Mouse (Mus musculus) monocyte, adult 2 months (primary cell): Measurements from ENCODE around the gene Gm49403.
A peak's percentile ranks its signal among the peaks of the same experiment; 100 is the strongest.

Source experiments
- DNase-seq, 2 experiments: peaks; one replicate each; pipeline ENCODE4 v3.0.0; 2022; ENCODE audit warnings: low spot score in 2 of 2, low read depth in 1 of 2

The Gm49403 gene

GRCm38 (mm10) chr19:8908531-8908930 lies 24.8 kb downstream of the Gm49403 start:
- DNase-seq = no peak

DNA sequence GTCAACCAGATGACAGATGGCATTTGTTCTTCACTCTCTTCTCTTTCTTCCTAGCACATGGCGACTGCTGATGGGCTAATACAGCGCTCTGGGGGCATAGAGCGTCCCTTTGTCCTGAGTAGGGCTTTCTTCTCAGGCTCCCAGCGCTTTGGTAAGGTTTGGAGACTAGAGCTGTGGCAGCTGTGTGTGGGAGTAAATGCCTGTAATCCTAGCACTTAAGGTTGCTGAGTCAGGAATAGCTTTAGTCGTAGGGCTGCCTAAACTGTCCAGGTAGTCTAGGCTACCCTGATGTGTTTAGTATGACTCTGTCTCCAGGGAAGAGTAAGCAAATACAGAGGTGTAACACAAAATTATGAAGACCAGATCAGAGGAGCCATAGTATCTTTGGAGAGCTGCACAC lies 28.1 kb downstream of the Gm49403 start:
- no peak for DNase-seq

GRCm38 (mm10) chr19:8914212-8914611 lies 30.5 kb downstream of the Gm49403 start:
- DNase-seq = no peak

GRCm38 (mm10) chr19:8919000-8919399 lies 35.3 kb downstream of the Gm49403 start:
- no peak for DNase-seq

DNA sequence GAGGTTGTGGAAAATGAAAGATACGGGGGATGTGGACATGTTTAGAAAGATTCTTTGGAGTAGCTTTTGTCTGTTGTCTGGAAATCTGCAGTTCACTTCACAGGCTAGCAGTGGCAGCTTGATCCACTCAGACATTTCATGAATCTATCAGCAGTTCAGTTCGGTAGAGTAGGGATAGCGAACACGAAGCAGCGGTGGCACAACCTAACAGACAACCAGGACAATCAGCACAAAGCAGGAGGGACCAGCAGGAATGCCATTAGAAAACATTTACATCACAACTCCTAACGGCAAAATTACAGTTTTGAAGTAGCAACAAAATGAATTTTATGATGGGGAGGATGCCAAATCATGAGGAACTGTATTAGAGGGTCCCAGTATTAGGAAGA lies 35.9 kb downstream of the Gm49403 start:
- DNase-seq = no peak

DNA sequence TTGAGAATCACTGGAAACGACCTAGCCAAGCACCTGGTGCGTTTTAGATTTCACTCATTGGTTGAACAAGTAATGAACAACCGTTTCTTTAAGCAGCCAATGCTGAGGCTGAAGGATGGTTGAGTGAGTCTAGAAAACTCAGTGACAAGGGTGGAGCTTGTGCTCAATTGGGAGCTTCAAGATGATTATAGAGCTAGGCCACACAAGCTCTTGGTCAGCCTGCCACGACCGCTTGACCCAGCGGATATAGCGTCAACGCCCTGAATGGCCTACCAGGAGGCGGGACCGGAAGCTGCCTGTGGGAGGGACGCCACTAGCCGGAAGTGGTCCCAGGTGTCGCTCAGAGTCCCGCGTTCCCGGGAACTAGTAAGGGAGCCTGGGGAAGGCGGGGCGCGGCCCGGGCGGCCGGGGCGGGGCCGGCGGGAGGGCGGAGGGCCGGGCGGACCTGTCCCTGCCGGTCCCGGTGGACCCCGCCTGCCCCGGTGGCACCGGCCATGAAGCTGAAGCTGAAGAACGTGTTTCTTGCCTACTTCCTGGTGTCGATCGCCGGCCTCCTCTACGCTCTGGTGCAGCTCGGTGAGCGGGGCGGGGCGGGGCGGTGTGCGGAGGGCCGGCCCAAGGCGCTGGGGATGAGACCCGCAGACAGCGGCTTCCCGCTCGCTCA lies 36.5 kb downstream of the Gm49403 start, which contains the start of gene B3gat3:
Gene B3gat3, plus strand, starts transcription at position 302 of the 664 bp plus-strand sequence.
- DNase-seq = peak; percentile 68 to 81

DNA sequence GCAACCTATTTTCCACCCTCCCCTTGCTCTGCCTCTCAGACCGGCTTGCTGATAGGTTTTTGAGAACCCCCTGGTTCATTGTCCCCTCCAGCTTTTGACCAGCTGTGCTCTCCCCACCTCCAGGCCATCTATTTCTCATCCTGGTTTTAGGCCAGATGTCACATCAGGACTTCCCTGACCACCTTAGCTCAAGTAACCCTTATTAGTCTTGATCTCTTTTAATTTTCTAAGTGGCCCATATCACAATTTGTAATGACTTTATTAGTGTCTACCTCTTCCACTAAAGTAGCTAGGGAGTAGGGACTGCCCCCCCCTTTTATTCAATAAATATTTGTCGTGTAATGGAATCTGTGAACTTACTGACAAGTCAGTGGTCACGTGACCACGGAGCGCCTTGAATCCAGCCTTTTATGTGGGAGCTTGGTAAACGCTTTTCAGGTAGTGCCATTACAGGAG lies 37.1 kb downstream of the Gm49403 start:
- DNase-seq = no peak

DNA sequence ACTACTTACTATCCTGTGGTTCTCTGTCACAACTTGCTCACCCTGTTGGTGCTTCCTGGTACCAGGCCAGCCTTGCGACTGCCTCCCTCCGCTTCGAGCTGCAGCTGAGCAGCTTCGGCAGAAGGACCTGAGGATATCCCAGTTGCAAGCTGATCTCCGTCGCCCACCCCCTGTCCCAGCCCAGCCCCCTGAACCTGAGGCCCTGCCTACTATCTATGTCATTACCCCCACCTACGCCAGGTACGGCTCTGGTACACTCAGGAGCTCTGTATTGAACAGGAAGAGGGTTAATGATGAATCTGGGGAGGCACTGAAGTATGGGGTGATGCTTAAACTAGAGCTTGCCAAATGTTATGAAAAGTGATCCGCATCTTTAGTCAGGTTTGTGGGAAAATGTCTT lies 38.0 kb downstream of the Gm49403 start:
- DNase-seq = no peak

DNA sequence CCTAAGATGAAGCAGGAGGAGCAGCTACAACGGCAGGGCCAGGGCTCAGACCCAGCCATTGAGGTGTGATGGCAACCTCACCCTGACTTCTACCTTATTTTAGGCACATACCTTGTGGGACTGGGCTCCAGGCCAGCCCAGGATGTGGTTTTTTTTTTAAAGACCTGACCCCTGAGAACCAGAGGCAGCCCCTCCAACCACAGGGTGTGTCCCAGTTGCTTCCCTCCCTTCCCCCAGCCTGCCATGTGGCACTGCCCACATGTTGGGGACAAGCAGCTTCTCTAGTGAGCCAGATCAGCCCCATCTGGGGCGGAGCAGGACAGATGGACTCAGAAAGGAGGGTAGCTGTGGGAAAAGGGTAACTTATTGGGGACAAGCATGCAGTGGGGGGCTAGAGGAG lies 43.0 kb downstream of the Gm49403 start:
- no peak for DNase-seq

DNA sequence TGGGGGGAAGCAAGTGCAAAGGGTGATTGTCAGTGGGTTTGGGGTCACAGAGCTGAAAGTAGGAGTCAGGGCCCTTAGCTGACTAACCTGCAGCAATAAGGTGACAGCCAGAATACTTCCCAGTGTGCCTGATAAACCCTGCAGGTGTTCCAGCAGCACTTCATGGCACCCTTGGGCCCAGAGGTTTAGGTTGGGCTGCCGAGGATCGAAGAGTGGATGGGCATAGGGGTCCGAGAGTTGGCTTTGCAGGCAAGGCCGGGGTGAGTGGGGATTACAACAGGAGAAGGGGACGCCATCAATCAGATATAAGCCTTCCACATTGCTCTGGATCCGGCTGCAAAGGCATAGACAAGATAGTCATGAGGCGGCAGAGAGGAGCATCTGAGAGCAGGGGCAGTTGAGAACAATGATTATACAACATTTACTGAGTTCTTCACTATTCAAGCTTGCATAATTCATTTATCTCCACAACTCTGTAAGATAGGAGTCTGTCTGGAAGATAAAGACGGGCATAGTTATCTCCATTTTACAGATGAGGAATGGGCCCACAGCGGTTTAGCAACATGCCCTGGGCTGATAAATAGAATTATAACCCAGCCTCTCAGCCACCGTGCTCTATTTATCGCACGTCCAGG lies 44.3 kb downstream of the Gm49403 start:
- no peak for DNase-seq

GRCm38 (mm10) chr19:8928689-8929223 lies 45.0 kb downstream of the Gm49403 start:
- no peak for DNase-seq

- DNase-seq = peak; percentile 70 to 81
Observed at GRCm38 (mm10) chr19:8929224-8930088, 45.7 kb downstream of the Gm49403 start, which contains the start of the genes Rom1 and Eml3. Rom1 (minus strand) TSS chr19:8929356. Eml3 (plus strand) TSS chr19:8929552.

DNA sequence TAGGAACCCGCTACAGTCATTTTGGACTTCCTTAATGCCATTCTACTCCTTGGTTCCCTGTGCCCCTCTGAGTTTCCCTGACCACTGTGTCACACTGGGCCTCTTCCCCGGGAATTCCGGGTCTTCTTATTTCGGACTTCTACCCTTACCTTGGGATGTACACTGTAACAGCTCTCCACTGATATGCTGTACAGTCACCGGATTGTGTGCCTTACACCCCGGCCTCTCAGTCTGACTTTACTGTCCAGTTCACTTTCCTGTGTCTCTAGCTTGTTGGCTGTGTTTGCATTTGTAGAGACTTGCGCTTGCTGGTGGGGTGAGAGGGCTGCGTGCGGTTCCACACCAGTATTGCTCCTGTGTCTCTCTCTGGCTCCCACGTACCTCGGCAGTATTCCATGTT lies 46.4 kb downstream of the Gm49403 start:
- no peak for DNase-seq

GRCm38 (mm10) chr19:8930771-8931170 lies 47.0 kb downstream of the Gm49403 start:
- no peak for DNase-seq

DNA sequence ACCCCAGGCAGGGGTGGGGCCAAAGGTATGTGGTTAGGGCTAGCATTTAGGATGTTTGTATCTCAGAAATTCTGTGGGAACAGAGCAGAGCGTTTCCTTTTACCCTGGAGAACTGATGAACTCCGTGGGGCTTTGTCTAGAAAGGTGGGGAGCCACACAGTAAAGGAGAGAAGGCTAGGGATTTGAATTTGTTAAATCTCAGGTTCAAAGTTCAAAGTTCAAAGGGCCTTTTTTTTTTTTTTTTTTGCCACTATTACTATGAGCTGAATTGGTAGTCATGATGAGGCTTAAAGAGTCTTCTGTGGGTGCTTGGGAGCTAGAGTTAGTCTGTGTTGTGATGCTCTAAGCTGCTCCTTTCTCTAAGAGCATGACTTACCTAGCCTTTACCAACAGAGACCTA lies 53.0 kb downstream of the Gm49403 start:
- no peak for DNase-seq
